26 mouse cellular contexts compared by ENCODE assay signal in genomic region chr3:65405781-65406180, GRCm38 (mm10).
"Had no signal": no experiment of that assay in that cellular context is flagged by ENCODE, and none has a peak within 500 bp of the region (broad histone marks: within the 10 kb centered on the region; RNA-seq: fewer than 3 reads in every experiment).

No protein-coding gene starts in this region.

- H3K4me2 ChIP-seq: heart, embryonic 12.5 days; hindbrain, embryonic 13.5 days; hindbrain, embryonic 15.5 days; intestine, embryonic 15.5 days; limb, embryonic 12.5 days; liver, embryonic 11.5 days; liver, embryonic 13.5 days; liver, embryonic 15.5 days had no signal

- H3K9ac ChIP-seq: heart, embryonic 12.5 days; hindbrain, embryonic 13.5 days; hindbrain, embryonic 15.5 days; intestine, embryonic 15.5 days; limb, embryonic 12.5 days; liver, embryonic 13.5 days; liver, embryonic 15.5 days; liver, postnatal 0 days had no signal

- ATAC-seq: inflammation-experienced regulatory T-cells, adult 6 months; intestine, embryonic 15.5 days; intestine, postnatal 0 days; liver, postnatal 0 days had no signal

- H3K27me3 ChIP-seq: heart, embryonic 12.5 days; hindbrain, embryonic 13.5 days; hindbrain, embryonic 15.5 days; intestine, embryonic 15.5 days; limb, embryonic 12.5 days; liver, embryonic 13.5 days; liver, embryonic 15.5 days had no signal

- H3K36me3 ChIP-seq: heart, embryonic 12.5 days; hindbrain, embryonic 10.5 days; hindbrain, embryonic 13.5 days; hindbrain, embryonic 15.5 days; intestine, embryonic 15.5 days; limb, embryonic 10.5 days; limb, embryonic 12.5 days; liver, embryonic 13.5 days; liver, embryonic 15.5 days had no signal

- H3K27ac ChIP-seq: gastrocnemius, adult 2 months; heart, adult 2 months; hindbrain, embryonic 10.5 days; hindbrain, embryonic 13.5 days; hindbrain, embryonic 15.5 days; intestine, embryonic 15.5 days; layer of hippocampus, adult 2 months; limb, embryonic 10.5 days; limb, embryonic 12.5 days; liver, embryonic 13.5 days; liver, embryonic 15.5 days had no signal

- H3K9me3 ChIP-seq: heart, embryonic 12.5 days; hindbrain, embryonic 10.5 days; hindbrain, embryonic 13.5 days; hindbrain, embryonic 15.5 days; intestine, embryonic 15.5 days; limb, embryonic 10.5 days; limb, embryonic 12.5 days; liver, embryonic 13.5 days; liver, embryonic 15.5 days had no signal

- DNase-seq: gastrocnemius, adult 2 months; gastrocnemius, postnatal 10 days; gastrocnemius, postnatal 25 days; heart, adult 2 months; heart, postnatal 10 days; heart, postnatal 4 days; kidney, adult 18-20 months; kidney, adult 8-10 months; kidney, postnatal 10 days; kidney, postnatal 25 days; kidney, postnatal 4 days; liver; liver, embryonic 13.5 days; liver, postnatal 0 days had no signal

- H3K4me3 ChIP-seq: gastrocnemius, adult 2 months; heart, adult 2 months; heart, embryonic 12.5 days; hindbrain, embryonic 10.5 days; hindbrain, embryonic 13.5 days; hindbrain, embryonic 15.5 days; intestine, embryonic 15.5 days; layer of hippocampus, adult 2 months; limb, embryonic 10.5 days; limb, embryonic 12.5 days; liver, embryonic 13.5 days; liver, embryonic 15.5 days had no signal

- H3K4me1 ChIP-seq: heart, embryonic 12.5 days; hindbrain, embryonic 10.5 days; hindbrain, embryonic 13.5 days; hindbrain, embryonic 15.5 days; intestine, embryonic 15.5 days; liver, embryonic 13.5 days; liver, embryonic 15.5 days had no signal
